Mouse (Mus musculus) brain, embryonic 14.5 days (tissue): ENCODE results near the gene Fnbp4. TPM values are rescaled to one million over a fixed set of nuclear protein-coding genes. Genes with fewer than 3 reads are reported as not detected.
A peak's percentile ranks its signal among the peaks of the same experiment; 100 is the strongest.
"Not testable (repeated sequence)": the region's sequence is repeated elsewhere in the genome, so short reads cannot be mapped to it uniquely, and the experiment has no call there.

ENCODE experiments used
- DNase-seq: peaks from one replicate; pipeline ENCODE4 v3.0.0-alpha.2; 2011; ENCODE audit warnings: low read depth
- CTCF ChIP-seq: fragments of 200-500 bp; IDR thresholded peaks from 2 replicates; pipeline ENCODE4 v1.5.1; 2012; ENCODE audit warnings: inconsistent platforms, mild to moderate bottlenecking, moderate library complexity, borderline replicate concordance; ENCODE audit not compliant: insufficient read depth, insufficient read length; ENCODE audit errors: extremely low read depth
- POLR2A ChIP-seq: fragments of 200-500 bp; IDR thresholded peaks from 2 replicates; pipeline ENCODE4 v1.6.1; 2012; ENCODE audit warnings: mild to moderate bottlenecking, inconsistent platforms, borderline replicate concordance; ENCODE audit not compliant: poor library complexity, insufficient read depth, insufficient read length, severe bottlenecking; ENCODE audit errors: extremely low read depth
- polyA plus RNA-seq: library from polyadenylated mRNA; depleted of rRNA; stranded (reverse); fragments of >200 nt; gene quantifications from 2 replicates; pipeline ENCODE4 v1.2.3, GENCODE M21; 2012; rRNA removed

Gene Fnbp4
- polyA plus RNA-seq, 1 experiment = 124 TPM

DNA sequence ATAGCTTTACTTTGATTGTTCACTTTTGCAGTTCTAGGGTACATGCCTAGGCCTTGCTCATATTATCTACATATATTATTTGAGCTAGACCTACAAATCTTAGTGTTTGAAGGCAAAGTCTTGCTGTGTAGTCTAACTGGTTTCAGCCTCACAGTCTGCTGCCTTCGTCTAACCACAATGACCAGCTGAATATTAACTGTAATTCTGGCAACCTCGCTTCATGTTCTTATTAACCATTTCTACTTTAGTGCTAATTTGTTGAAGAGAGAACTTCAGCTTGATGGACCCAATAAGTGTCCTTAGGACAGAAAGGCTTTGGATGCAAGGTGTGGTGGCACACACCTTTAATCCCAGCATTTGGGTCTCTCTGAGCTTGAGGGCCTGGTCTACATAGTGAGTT lies 43.0 kb downstream of the Fnbp4 start:
- DNase-seq = no peak

GRCm38 (mm10) chr2:90808241-90809126 lies 63.3 kb downstream of the Fnbp4 start:
- TF ChIP-seq CTCF (no peak), POLR2A (no peak)
- DNase-seq = no peak

More for the DNA sequence above, 43.0 kb downstream of the Fnbp4 start:
- TF ChIP-seq CTCF (no peak), POLR2A (no peak)

GRCm38 (mm10) chr2:90810751-90811150 lies 65.6 kb downstream of the Fnbp4 start:
- TF ChIP-seq CTCF (no peak), POLR2A (no peak)
- DNase-seq = no peak

GRCm38 (mm10) chr2:90815266-90815665 lies 70.1 kb downstream of the Fnbp4 start:
- TF ChIP-seq CTCF = no peak
- TF ChIP-seq POLR2A = no peak
- DNase-seq = no peak

GRCm38 (mm10) chr2:90816144-90816543 lies 71.0 kb downstream of the Fnbp4 start:
- DNase-seq = no peak
- no peak for TF ChIP-seq POLR2A
- no peak for TF ChIP-seq CTCF

DNA sequence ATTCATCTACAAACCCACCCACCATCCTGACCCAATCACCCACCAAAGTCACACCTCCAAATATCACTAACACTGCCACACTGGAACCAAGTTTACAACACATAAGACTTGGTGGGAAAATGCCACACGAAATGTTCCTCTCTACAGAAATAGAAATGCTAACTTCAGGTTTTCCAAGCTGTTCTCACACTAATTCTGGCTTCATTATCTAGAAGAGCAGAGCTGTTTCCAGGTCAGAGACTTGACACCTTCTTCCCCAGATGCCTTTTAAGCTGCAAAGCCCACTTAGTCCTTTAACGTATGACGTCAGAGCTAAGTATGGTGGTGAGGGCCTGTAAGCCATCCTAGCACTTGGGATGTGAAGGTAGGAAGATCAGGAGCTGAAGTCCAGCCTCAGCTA lies 73.5 kb downstream of the Fnbp4 start:
- TF ChIP-seq POLR2A (no peak), CTCF (no peak)
- DNase-seq = no peak

GRCm38 (mm10) chr2:90820894-90821293 lies 75.7 kb downstream of the Fnbp4 start:
- DNase-seq = no peak
- TF ChIP-seq CTCF = no peak
- TF ChIP-seq POLR2A = no peak

DNA sequence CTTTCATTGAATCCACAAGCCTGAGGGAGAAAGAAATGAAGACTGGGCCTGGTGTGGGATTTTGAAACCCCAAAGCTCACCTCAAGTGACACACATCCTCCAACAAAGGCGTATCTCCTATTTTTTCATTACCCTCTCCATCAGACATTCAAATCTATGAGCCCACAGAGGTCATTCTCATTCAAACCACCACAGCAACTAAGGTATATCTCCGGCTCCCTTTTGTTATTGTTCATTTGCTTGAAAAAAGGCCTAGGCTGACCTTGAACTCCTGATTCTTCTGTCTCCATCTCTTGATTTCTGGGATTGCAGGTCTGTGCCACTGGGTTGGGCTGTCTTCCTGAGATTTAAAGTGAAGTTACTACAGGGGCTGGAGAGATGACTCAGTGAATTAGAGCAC lies 77.8 kb downstream of the Fnbp4 start:
- no peak for TF ChIP-seq POLR2A
- no peak for TF ChIP-seq CTCF
- no peak for DNase-seq

- peak; percentile 69 for DNase-seq
- no peak for TF ChIP-seq CTCF
Observed at GRCm38 (mm10) chr2:90823781-90824180, 78.6 kb downstream of the Fnbp4 start.

- DNase-seq = not testable (repeated sequence)
Observed at GRCm38 (mm10) chr2:90824528-90824927, 79.4 kb downstream of the Fnbp4 start.

DNA sequence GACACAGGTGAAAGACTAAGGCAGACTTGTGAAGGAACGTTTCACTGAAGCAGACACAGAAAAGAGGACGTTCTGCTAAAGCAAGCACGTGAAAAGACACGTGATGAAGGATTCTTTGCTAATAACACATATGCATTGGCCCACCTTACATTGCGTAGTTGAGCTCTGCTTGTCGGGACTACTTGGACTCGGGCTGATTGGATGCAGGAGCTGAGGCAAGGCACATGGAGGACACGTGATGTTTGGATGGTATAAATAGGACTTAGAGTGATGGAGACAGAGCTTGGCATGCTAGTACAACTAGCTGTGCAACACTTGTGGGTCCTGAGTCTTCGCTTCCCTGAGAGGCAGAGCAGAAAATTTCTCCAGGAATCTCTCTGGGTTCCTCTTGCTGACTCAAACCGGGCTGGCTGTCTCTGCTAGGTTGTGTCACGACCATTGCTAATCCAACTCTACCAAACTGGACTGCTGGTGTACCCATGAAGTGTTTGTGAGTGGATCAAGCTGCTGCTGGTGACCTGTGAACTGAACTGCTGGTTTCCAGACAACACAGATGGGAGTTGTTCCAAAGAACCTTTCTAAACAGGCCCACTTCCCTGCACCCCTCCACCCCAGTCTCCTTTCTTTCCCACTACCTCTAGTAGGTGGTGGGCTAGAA lies 80.5 kb downstream of the Fnbp4 start:
- no peak for TF ChIP-seq POLR2A
- no peak for TF ChIP-seq CTCF
- no peak for DNase-seq

DNA sequence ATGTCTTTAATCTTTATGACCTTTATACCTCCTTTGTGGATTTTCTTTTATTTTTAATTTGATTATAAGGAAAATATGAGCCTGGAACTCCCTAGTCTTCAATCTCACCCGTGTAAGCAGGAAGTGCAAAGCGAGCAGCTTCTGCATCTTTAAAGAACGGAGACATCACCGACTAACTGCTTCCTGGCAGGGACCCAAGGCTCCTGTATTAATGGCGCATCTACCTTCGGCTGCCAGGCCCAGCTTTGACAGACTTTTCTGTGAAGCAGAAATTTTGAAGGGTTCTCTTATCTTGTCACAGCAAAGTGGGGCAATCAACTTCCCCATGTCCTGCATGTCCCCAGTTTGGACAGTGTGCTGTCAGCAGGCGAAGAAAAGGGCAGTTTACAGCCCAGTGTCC lies 83.6 kb downstream of the Fnbp4 start:
- DNase-seq = peak; percentile 1
- TF ChIP-seq POLR2A = no peak
- TF ChIP-seq CTCF = no peak

Other genes with a start within 250 kb of the Fnbp4 start
- gene Ptprj, start 164.7 kb upstream of the Fnbp4 start, polyA plus RNA-seq = 6.1 and 11.7 TPM in 2 replicates
- gene Nup160, start 68.2 kb upstream of the Fnbp4 start, polyA plus RNA-seq = 23.1 and 24.1 TPM in 2 replicates
- 0.72 and 1.4 TPM in 2 replicates for gene Agbl2, start 37.4 kb downstream of the Fnbp4 start, polyA plus RNA-seq
- gene Mtch2, start 101.8 kb downstream of the Fnbp4 start, polyA plus RNA-seq = 145 and 167 TPM in 2 replicates
- 165 and 182 TPM in 2 replicates for gene C1qtnf4, start 140.5 kb downstream of the Fnbp4 start, polyA plus RNA-seq
- gene Kbtbd4, start 159.4 kb downstream of the Fnbp4 start, polyA plus RNA-seq = 42.3 and 44.8 TPM in 2 replicates
- 144 and 185 TPM in 2 replicates for gene Ndufs3, start 159.5 kb downstream of the Fnbp4 start, polyA plus RNA-seq
- gene Celf1, start 195.0 kb downstream of the Fnbp4 start, polyA plus RNA-seq = 119 and 130 TPM in 2 replicates